Mouse (Mus musculus): Measurements from ENCODE around the gene BC049352. TPM values are rescaled to one million over a fixed set of nuclear protein-coding genes. Genes with fewer than 3 reads are reported as not detected.

The BC049352 gene
- total RNA-seq, 2 experiments from 2014 or later = 0.36 TPM; not detected in 1

DNA sequence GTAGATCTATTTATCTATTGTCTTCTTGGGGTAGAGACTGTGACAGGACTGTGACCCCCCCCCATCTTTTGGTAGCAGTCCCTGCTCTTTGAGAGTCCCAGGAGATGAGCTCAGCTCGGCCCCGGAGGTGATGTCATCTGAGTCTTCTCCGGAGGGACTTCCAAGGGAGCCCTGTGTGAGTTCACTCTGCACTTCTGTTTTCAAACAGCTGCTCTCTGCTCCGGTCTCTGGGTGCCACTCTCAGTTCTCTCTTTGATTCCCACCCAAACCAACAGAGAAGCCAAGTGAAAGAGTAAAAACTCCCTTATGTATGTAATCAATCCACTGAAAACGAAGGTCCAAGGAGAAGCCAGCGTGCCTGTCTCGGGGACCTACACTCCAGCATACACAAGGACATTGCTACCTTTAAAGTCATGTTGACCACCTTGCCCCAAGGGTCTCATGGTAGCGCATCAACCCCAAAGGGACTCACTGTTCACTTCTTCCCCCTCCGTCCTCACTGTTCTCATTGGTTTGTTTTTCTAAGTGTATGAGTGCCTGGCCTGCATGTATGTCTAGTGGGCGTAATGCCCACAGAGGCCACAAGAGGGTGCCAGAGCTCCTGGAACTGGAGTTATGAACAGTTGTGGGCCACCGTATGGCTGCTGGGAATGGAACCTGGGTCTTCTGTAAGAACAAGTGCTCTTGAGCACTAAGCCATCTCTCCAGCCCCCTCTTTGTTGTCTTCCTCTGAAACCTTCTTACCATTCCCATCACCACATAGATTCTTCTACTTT lies 117.6 kb downstream of the BC049352 start:
- DNase-seq = peak; percentile 16 to 30

Small RNA genes within 50 kb of the gene (microRNA-seq; reads per million reads assigned to microRNA genes)
- not detected for gene Mir7086

Other genes starting within 250 kb of the BC049352 start
- 100 to 1,000 TPM in 1 of 2 experiments, 10 to 100 TPM in 1; 97.9 to 105 TPM for gene Ube4a, start 216.4 kb upstream of the BC049352 start, total RNA-seq (2021)
- under 1 TPM in 1 of 2 experiments, not detected in 1; 0.30 TPM for gene Cd3g, start 201.6 kb upstream of the BC049352 start, total RNA-seq (2021)
- 1 to 10 TPM in 1 of 2 experiments, not detected in 1; 1.5 TPM for gene Cd3d, start 200.2 kb upstream of the BC049352 start, total RNA-seq (2021)
- gene Cd3e, start 172.4 kb upstream of the BC049352 start, total RNA-seq (2021) = under 1 TPM in 1 of 2 experiments, not detected in 1; 0.60 TPM
- 10 to 100 TPM in 1 of 2 experiments, 1 to 10 TPM in 1; 8.3 to 10.4 TPM for gene Mpzl2, start 142.2 kb upstream of the BC049352 start, total RNA-seq (2021)
- 10 to 100 TPM in 1 of 2 experiments, 1 to 10 TPM in 1; 5.3 to 12.2 TPM for gene Mpzl3, start 126.8 kb upstream of the BC049352 start, total RNA-seq (2021)
- gene Jaml, start 102.8 kb upstream of the BC049352 start, total RNA-seq (2021) = 1 to 10 TPM; 1.9 to 3.1 TPM
- gene Scn2b, start 64.2 kb upstream of the BC049352 start, total RNA-seq (2021) = 10 to 100 TPM; 10.6 to 15.7 TPM
- under 1 TPM; 0.60 to 0.66 TPM for gene Scn4b, start 43.6 kb upstream of the BC049352 start, total RNA-seq (2021)
- gene Tmprss4, start 22.1 kb downstream of the BC049352 start, total RNA-seq (2021) = not detected
- 1 to 10 TPM; 2.4 to 2.5 TPM for gene Il10ra, start 87.1 kb downstream of the BC049352 start, total RNA-seq (2021)
- gene Tmprss13, start 137.1 kb downstream of the BC049352 start, total RNA-seq (2021) = under 1 TPM; 0.20 to 0.23 TPM
- 100 to 1,000 TPM; 222 to 224 TPM for gene Fxyd6, start 188.2 kb downstream of the BC049352 start, total RNA-seq (2021)
- gene Fxyd2, start 217.7 kb downstream of the BC049352 start, total RNA-seq (2021) = 1 to 10 TPM; 2.4 to 4.8 TPM
- gene Dscaml1, start 244.6 kb downstream of the BC049352 start, total RNA-seq (2021) = 1 to 10 TPM in 1 of 2 experiments, under 1 TPM in 1; 0.50 to 1.4 TPM